Mouse (Mus musculus): Measurements from ENCODE around the gene Rnd3. TPM values are rescaled to one million over a fixed set of nuclear protein-coding genes. Genes with fewer than 3 reads are reported as not detected.

The Rnd3 gene
- polyA plus RNA-seq, 1 experiment, result not detected

GRCm38 (mm10) chr2:51148065-51148407 lies 875 bp downstream of the Rnd3 start:
- Histone ChIP-seq H3K4me1 (ENCODE audit: control insufficient read depth) (no peaks in the 10 kb centered on the region; the same call in 1 of the 2 replicates), H3K9me3 (ENCODE audit: control insufficient read depth, low read length) (no peaks in the 10 kb centered on the region), H3K36me3 (ENCODE audit: control insufficient read depth) (no peaks in the 10 kb centered on the region), H3K27me3 (ENCODE audit: control insufficient read depth) (peaks cover 37% of the 10 kb centered on the region), H3K4me3 (replicated peaks) (peak overlapping the region; percentile 60)
- TF ChIP-seq GATA1 (IDR thresholded peaks at IDR 0.05; ENCODE audit: low read length) (no peak), TAL1 (IDR thresholded peaks at IDR 0.05; ENCODE audit: low read length) (no peak)

GRCm38 (mm10) chr2:51147318-51148064 lies 1.4 kb downstream of the Rnd3 start:
- H3K4me3 ChIP-seq (replicated peaks), result peak overlapping the region; percentile 60
- H3K27me3 ChIP-seq (ENCODE audit: control insufficient read depth), result peaks cover 37% of the 10 kb centered on the region
- TF ChIP-seq TAL1 (IDR thresholded peaks at IDR 0.05; ENCODE audit: low read length), result no peak
- no peak for TF ChIP-seq GATA1 (IDR thresholded peaks at IDR 0.05; ENCODE audit: low read length)

GRCm38 (mm10) chr2:51146871-51147317 lies 2.0 kb downstream of the Rnd3 start:
- Histone ChIP-seq H3K36me3 (ENCODE audit: control insufficient read depth) (no peaks in the 10 kb centered on the region), H3K27me3 (ENCODE audit: control insufficient read depth) (peaks cover 37% of the 10 kb centered on the region), H3K9me3 (ENCODE audit: control insufficient read depth, low read length) (no peaks in the 10 kb centered on the region), H3K4me1 (ENCODE audit: control insufficient read depth) (no peaks in the 10 kb centered on the region; the same call in 1 of the 2 replicates), H3K4me3 (replicated peaks) (peak overlapping the region; percentile 60)
- no peak for TF ChIP-seq GATA1 (IDR thresholded peaks at IDR 0.05; ENCODE audit: low read length)
- no peak for TF ChIP-seq TAL1 (IDR thresholded peaks at IDR 0.05; ENCODE audit: low read length)

More at GRCm38 (mm10) chr2:51147318-51148064, 1.4 kb downstream of the Rnd3 start:
- no peaks in the 10 kb centered on the region for H3K9me3 ChIP-seq (ENCODE audit: control insufficient read depth, low read length)
- H3K4me1 ChIP-seq (ENCODE audit: control insufficient read depth), result no peaks in the 10 kb centered on the region; the same call in 1 of the 2 replicates
- H3K36me3 ChIP-seq (ENCODE audit: control insufficient read depth), result no peaks in the 10 kb centered on the region

- H3K36me3 ChIP-seq (ENCODE audit: control insufficient read depth), result no peaks in the 10 kb centered on the region
- H3K4me1 ChIP-seq (ENCODE audit: control insufficient read depth), result no peaks in the 10 kb centered on the region; the same call in 1 of the 2 replicates
- no peak for TF ChIP-seq TAL1 (IDR thresholded peaks at IDR 0.05; ENCODE audit: low read length)
- H3K4me3 ChIP-seq (replicated peaks), result peak overlapping the region; percentile 20
- peaks cover 37% of the 10 kb centered on the region for H3K27me3 ChIP-seq (ENCODE audit: control insufficient read depth)
- H3K9me3 ChIP-seq (ENCODE audit: control insufficient read depth, low read length), result no peaks in the 10 kb centered on the region
Measured at GRCm38 (mm10) chr2:51145838-51146470, 3.0 kb downstream of the Rnd3 start.

GRCm38 (mm10) chr2:51144380-51145120 lies 4.4 kb downstream of the Rnd3 start:
- no peaks in the 10 kb centered on the region for H3K36me3 ChIP-seq (ENCODE audit: control insufficient read depth)
- no peak overlapping the region for H3K4me3 ChIP-seq (replicated peaks)
- no peak for TF ChIP-seq TAL1 (IDR thresholded peaks at IDR 0.05; ENCODE audit: low read length)
- no peak for TF ChIP-seq GATA1 (IDR thresholded peaks at IDR 0.05; ENCODE audit: low read length)

GRCm38 (mm10) chr2:51142422-51142821 lies 6.5 kb downstream of the Rnd3 start:
- H3K9me3 ChIP-seq (ENCODE audit: control insufficient read depth, low read length), result no peaks in the 10 kb centered on the region
- TF ChIP-seq TAL1 (IDR thresholded peaks at IDR 0.05; ENCODE audit: low read length) (no peak), GATA1 (IDR thresholded peaks at IDR 0.05; ENCODE audit: low read length) (no peak)
- no peaks in the 10 kb centered on the region for H3K4me1 ChIP-seq (ENCODE audit: control insufficient read depth)
- H3K36me3 ChIP-seq (ENCODE audit: control insufficient read depth), result no peaks in the 10 kb centered on the region
- peaks cover 19% of the 10 kb centered on the region for H3K27me3 ChIP-seq (ENCODE audit: control insufficient read depth)
- no peak overlapping the region for H3K4me3 ChIP-seq (replicated peaks)

More at GRCm38 (mm10) chr2:51144380-51145120, 4.4 kb downstream of the Rnd3 start:
- H3K9me3 ChIP-seq (ENCODE audit: control insufficient read depth, low read length), result no peaks in the 10 kb centered on the region
- peaks cover 37% of the 10 kb centered on the region for H3K27me3 ChIP-seq (ENCODE audit: control insufficient read depth)
- no peaks in the 10 kb centered on the region; the same call in 1 of the 2 replicates for H3K4me1 ChIP-seq (ENCODE audit: control insufficient read depth)

GRCm38 (mm10) chr2:51141345-51141744 lies 7.6 kb downstream of the Rnd3 start:
- no peaks in the 10 kb centered on the region for H3K9me3 ChIP-seq (ENCODE audit: control insufficient read depth, low read length)
- H3K27me3 ChIP-seq (ENCODE audit: control insufficient read depth), result peaks cover 10% of the 10 kb centered on the region
- no peak for TF ChIP-seq GATA1 (IDR thresholded peaks at IDR 0.05; ENCODE audit: low read length)
- no peak for TF ChIP-seq TAL1 (IDR thresholded peaks at IDR 0.05; ENCODE audit: low read length)
- H3K4me3 ChIP-seq (replicated peaks), result no peak overlapping the region
- no peaks in the 10 kb centered on the region; the same call in 1 of the 2 replicates for H3K36me3 ChIP-seq (ENCODE audit: control insufficient read depth)
- no peaks in the 10 kb centered on the region for H3K4me1 ChIP-seq (ENCODE audit: control insufficient read depth)

- H3K4me1 ChIP-seq (ENCODE audit: control insufficient read depth), result no peaks in the 10 kb centered on the region
- no peaks in the 10 kb centered on the region for H3K9me3 ChIP-seq (ENCODE audit: control insufficient read depth, low read length)
- no peak overlapping the region for H3K4me3 ChIP-seq (replicated peaks)
- H3K27me3 ChIP-seq (ENCODE audit: control insufficient read depth), result peaks cover 4% of the 10 kb centered on the region; the same call in 1 of the 2 replicates
- TF ChIP-seq TAL1 (IDR thresholded peaks at IDR 0.05; ENCODE audit: low read length), result no peak
- TF ChIP-seq GATA1 (IDR thresholded peaks at IDR 0.05; ENCODE audit: low read length), result no peak
- no peaks in the 10 kb centered on the region; the same call in 1 of the 2 replicates for H3K36me3 ChIP-seq (ENCODE audit: control insufficient read depth)
Measured at GRCm38 (mm10) chr2:51140486-51140885, 8.4 kb downstream of the Rnd3 start.

All from erythroblast, embryonic 14.5 days (primary cell).